Mouse (Mus musculus) Patski (cell line): ENCODE results near the gene Olfr594. TPM values are rescaled to one million over a fixed set of nuclear protein-coding genes. Genes with fewer than 3 reads are reported as not detected.
"Not testable (repeated sequence)": the region's sequence is repeated elsewhere in the genome, so short reads cannot be mapped to it uniquely, and the experiment has no call there.

Experiments
- ATAC-seq: fragments of 100-300 bp; one replicate; pipeline ENCODE4 v1.8.0; 2021
- CTCF ChIA-PET: fragments of 350-600 bp; sonication (Branson Sonifier 250); formaldehyde crosslinking; loops from one replicate; lab custom pipeline; 2022; ENCODE audit warnings: inconsistent platforms; lab: Charles Lee
- POLR2A ChIA-PET: fragments of 350-600 bp; sonication (Branson Sonifier 250); formaldehyde crosslinking; loops from one replicate; lab custom pipeline; 2022; ENCODE audit warnings: antibody characterized with exemption, inconsistent platforms; lab: Charles Lee
- DNase-seq: peaks from one replicate; pipeline ENCODE4 v3.0.0-alpha.2; 2011; ENCODE audit warnings: low read depth, low spot score
- H3K27me3 ChIP-seq: fragments of 371-371 bp; one replicate; pipeline ENCODE4 v1.5.1; 2021
- CTCF ChIP-seq: fragments of 100-300 bp; IDR thresholded peaks from one replicate; pipeline ENCODE4 v1.5.1; 2021
- in situ Hi-C: fragments of 300-500 bp; cut with MboI; formaldehyde crosslinking; loops from 3 replicates; pipeline ENCODE4 v1.11.1; 2018; ENCODE audit warnings: low pct_unique_long_range_greater_than_20kb, mixed read lengths
- polyA plus RNA-seq: library from polyadenylated mRNA; unstranded; gene quantifications from one replicate; pipeline ENCODE4 v1.2.3, GENCODE M21; 2021

Olfr594 gene
- polyA plus RNA-seq = not detected

GRCm38 (mm10) chr7:103216696-103217095 is at the start of gene Olfr594:
Gene Olfr594 (plus strand): TSS chr7:103216996.
- CTCF ChIA-PET = no interaction called here
- TF ChIP-seq CTCF = no peak
- no peak for DNase-seq
- POLR2A ChIA-PET = no interaction called here
- no peaks in the 10 kb centered on the region for H3K27me3 ChIP-seq
- in situ Hi-C loops = no loop called here
- no peak for ATAC-seq

- H3K27me3 ChIP-seq = no peaks in the 10 kb centered on the region
- in situ Hi-C loops = no loop called here
- ChIA-PET POLR2A (no interaction called here), CTCF (no interaction called here)
- no peak for ATAC-seq
- TF ChIP-seq CTCF = no peak
- DNase-seq = no peak
These were observed 47.1 kb upstream of the Olfr594 start for GRCm38 (mm10) chr7:103169697-103170096.

- in situ Hi-C loops = no loop called here
- CTCF ChIA-PET = no interaction called here
- POLR2A ChIA-PET = no interaction called here
- TF ChIP-seq CTCF = no peak
- ATAC-seq (no peak), DNase-seq (no peak)
- H3K27me3 ChIP-seq = no peaks in the 10 kb centered on the region
These were observed 38.6 kb upstream of the Olfr594 start, which contains the start of gene Olfr591 for GRCm38 (mm10) chr7:103178240-103178639. Gene Olfr591 (minus strand): TSS chr7:103178340.

GRCm38 (mm10) chr7:103184503-103184902 is 32.3 kb upstream of the Olfr594 start, which contains the start of gene Olfr592:
Gene Olfr592 (plus strand): TSS chr7:103184803.
- H3K27me3 ChIP-seq, ATAC-seq, DNase-seq, in situ Hi-C loops, CTCF ChIA-PET, POLR2A ChIA-PET: not testable (repeated sequence)

- DNase-seq (no peak), ATAC-seq (no peak)
- no peaks in the 10 kb centered on the region for H3K27me3 ChIP-seq
- TF ChIP-seq CTCF = no peak
- in situ Hi-C loops = no loop called here
- POLR2A ChIA-PET = no interaction called here
- CTCF ChIA-PET = no interaction called here
These were observed 5.2 kb upstream of the Olfr594 start, which contains the start of gene Olfr593 for GRCm38 (mm10) chr7:103211562-103211961. Gene Olfr593 (plus strand): TSS chr7:103211862.

GRCm38 (mm10) chr7:103212050-103212449 is 4.7 kb upstream of the Olfr594 start:
- CTCF ChIA-PET, in situ Hi-C loops, H3K27me3 ChIP-seq, POLR2A ChIA-PET, ATAC-seq, DNase-seq: not testable (repeated sequence)

- DNase-seq, in situ Hi-C loops, POLR2A ChIA-PET, H3K27me3 ChIP-seq, ATAC-seq, CTCF ChIA-PET: not testable (repeated sequence)
These were observed 35.6 kb downstream of the Olfr594 start, which contains the start of gene Usp17ld for GRCm38 (mm10) chr7:103252405-103252804. Gene Usp17ld (minus strand): TSS chr7:103252505.

Other genes starting within 250 kb of the Olfr594 start
- not detected for gene Olfr577, start 241.1 kb upstream of the Olfr594 start, polyA plus RNA-seq
- gene Olfr578, start 227.7 kb upstream of the Olfr594 start, polyA plus RNA-seq = not detected
- not detected for gene Olfr582, start 179.0 kb upstream of the Olfr594 start, polyA plus RNA-seq
- not detected for gene Olfr583, start 165.7 kb upstream of the Olfr594 start, polyA plus RNA-seq
- gene Olfr584, start 135.1 kb upstream of the Olfr594 start, polyA plus RNA-seq = not detected
- gene Olfr585, start 119.3 kb upstream of the Olfr594 start, polyA plus RNA-seq = not detected
- not detected for gene Olfr586, start 91.4 kb upstream of the Olfr594 start, polyA plus RNA-seq
- not detected for gene Olfr588-ps1, start 76.1 kb upstream of the Olfr594 start, polyA plus RNA-seq
- not detected for gene Olfr589, start 60.6 kb upstream of the Olfr594 start, polyA plus RNA-seq
- not detected for gene Olfr591, start 38.7 kb upstream of the Olfr594 start, polyA plus RNA-seq
- not detected for gene Olfr592, start 32.2 kb upstream of the Olfr594 start, polyA plus RNA-seq
- gene Olfr593, start 5.1 kb upstream of the Olfr594 start, polyA plus RNA-seq = not detected
- gene Usp17ld, start 35.5 kb downstream of the Olfr594 start, polyA plus RNA-seq = not detected
- not detected for gene Olfr596, start 88.7 kb downstream of the Olfr594 start, polyA plus RNA-seq
- gene Olfr597, start 99.3 kb downstream of the Olfr594 start, polyA plus RNA-seq = not detected
- not detected for gene Olfr598, start 106.6 kb downstream of the Olfr594 start, polyA plus RNA-seq
- gene Olfr599, start 118.9 kb downstream of the Olfr594 start, polyA plus RNA-seq = not detected
- gene Olfr600, start 132.7 kb downstream of the Olfr594 start, polyA plus RNA-seq = not detected
- gene Olfr601, start 145.7 kb downstream of the Olfr594 start, polyA plus RNA-seq = not detected
- not detected for gene Olfr603, start 169.2 kb downstream of the Olfr594 start, polyA plus RNA-seq
- not detected for gene Usp17lc, start 198.1 kb downstream of the Olfr594 start, polyA plus RNA-seq
- not detected for gene Olfr605, start 228.4 kb downstream of the Olfr594 start, polyA plus RNA-seq
- not detected for gene Olfr606, start 232.1 kb downstream of the Olfr594 start, polyA plus RNA-seq
- not detected for gene Olfr607, start 247.2 kb downstream of the Olfr594 start, polyA plus RNA-seq